Mouse (Mus musculus): Measurements from ENCODE around the gene Pgm5. TPM values are rescaled to one million over a fixed set of nuclear protein-coding genes. Genes with fewer than 3 reads are reported as not detected.

Gene Pgm5
- polyA plus RNA-seq, 1 experiment from 2014 or later, result 0.44 TPM

- Histone ChIP-seq H3K4me2 (no peak overlapping the region), H3K4me3 (no peak overlapping the region), H3K36me3 (replicated peaks) (no peaks in the 10 kb centered on the region), H3K9me3 (no peaks in the 10 kb centered on the region), H3K9ac (no peak overlapping the region), H3K27me3 (replicated peaks) (no peaks in the 10 kb centered on the region), H3K27ac (no peak overlapping the region), H3K4me1 (no peaks in the 10 kb centered on the region)
- no peak for ATAC-seq (replicated peaks)
- WGBS, result 85% methylated on average over 9 of the region's 9 CpGs
Observed at GRCm38 (mm10) chr19:24793545-24794139, 68.0 kb downstream of the Pgm5 start.

GRCm38 (mm10) chr19:24792876-24793275 lies 68.8 kb downstream of the Pgm5 start:
- no peaks in the 10 kb centered on the region for H3K36me3 ChIP-seq (replicated peaks)
- no peaks in the 10 kb centered on the region for H3K4me1 ChIP-seq
- 85% methylated on average over 5 of the region's 5 CpGs for WGBS
- no peaks in the 10 kb centered on the region for H3K9me3 ChIP-seq
- H3K4me3 ChIP-seq, result no peak overlapping the region
- no peak for ATAC-seq (replicated peaks)
- no peaks in the 10 kb centered on the region for H3K27me3 ChIP-seq (replicated peaks)
- no peak overlapping the region for H3K27ac ChIP-seq
- H3K4me2 ChIP-seq, result no peak overlapping the region
- no peak overlapping the region for H3K9ac ChIP-seq

GRCm38 (mm10) chr19:24785898-24786297 lies 75.8 kb downstream of the Pgm5 start:
- H3K9me3 ChIP-seq, result no peaks in the 10 kb centered on the region
- H3K4me3 ChIP-seq, result no peak overlapping the region
- H3K4me2 ChIP-seq, result no peak overlapping the region
- ATAC-seq (replicated peaks), result no peak
- no peaks in the 10 kb centered on the region for H3K36me3 ChIP-seq (replicated peaks)
- WGBS, result 91% methylated on average over 8 of the region's 8 CpGs
- H3K27ac ChIP-seq, result no peak overlapping the region
- no peaks in the 10 kb centered on the region for H3K27me3 ChIP-seq (replicated peaks)
- H3K4me1 ChIP-seq, result peaks cover 10% of the 10 kb centered on the region
- H3K9ac ChIP-seq, result no peak overlapping the region

DNA sequence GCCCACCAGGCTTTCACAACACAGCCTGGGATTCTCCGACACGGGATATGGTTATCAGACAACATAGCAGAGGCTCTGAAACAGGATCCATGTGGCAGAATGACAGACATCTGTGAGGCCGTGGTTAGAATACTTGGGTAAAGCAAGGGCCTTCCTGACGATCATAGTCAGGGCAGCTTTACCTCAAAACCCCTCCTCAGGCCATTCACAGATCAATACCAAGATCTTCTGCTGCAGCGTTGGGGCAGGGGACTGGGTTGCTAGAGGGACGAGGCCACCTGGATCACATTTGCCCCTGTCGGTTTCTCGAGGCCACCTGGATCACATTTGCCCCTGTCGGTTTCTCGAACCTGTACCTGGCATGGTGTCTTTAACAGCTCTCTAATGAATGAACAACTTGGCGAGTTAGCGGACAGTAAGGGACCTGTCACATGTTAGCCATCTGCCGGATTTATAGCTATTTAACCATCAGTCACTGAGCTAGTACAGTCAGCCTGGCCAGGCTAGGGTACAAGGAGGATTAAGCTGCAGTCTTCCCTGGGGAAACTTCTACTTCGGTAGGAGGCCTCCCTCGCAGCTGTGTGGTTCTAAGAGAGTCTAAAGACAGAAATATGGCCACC lies 76.5 kb downstream of the Pgm5 start:
- Histone ChIP-seq H3K4me1 (peaks cover 18% of the 10 kb centered on the region), H3K9me3 (no peaks in the 10 kb centered on the region), H3K27me3 (replicated peaks) (no peaks in the 10 kb centered on the region), H3K36me3 (replicated peaks) (no peaks in the 10 kb centered on the region), H3K27ac (no peak overlapping the region), H3K4me3 (no peak overlapping the region), H3K9ac (no peak overlapping the region), H3K4me2 (no peak overlapping the region)
- WGBS, result 72% methylated on average over 15 of the region's 15 CpGs
- ATAC-seq (replicated peaks), result no peak

- Histone ChIP-seq H3K4me1 (peaks cover 22% of the 10 kb centered on the region), H3K27me3 (replicated peaks) (no peaks in the 10 kb centered on the region), H3K27ac (no peak overlapping the region), H3K9ac (no peak overlapping the region), H3K9me3 (no peaks in the 10 kb centered on the region), H3K4me3 (no peak overlapping the region), H3K36me3 (replicated peaks) (no peaks in the 10 kb centered on the region), H3K4me2 (no peak overlapping the region)
- 57% methylated on average over 9 of the region's 9 CpGs for WGBS
- ATAC-seq (replicated peaks), result no peak
Observed at GRCm38 (mm10) chr19:24783736-24784135, 77.9 kb downstream of the Pgm5 start.

DNA sequence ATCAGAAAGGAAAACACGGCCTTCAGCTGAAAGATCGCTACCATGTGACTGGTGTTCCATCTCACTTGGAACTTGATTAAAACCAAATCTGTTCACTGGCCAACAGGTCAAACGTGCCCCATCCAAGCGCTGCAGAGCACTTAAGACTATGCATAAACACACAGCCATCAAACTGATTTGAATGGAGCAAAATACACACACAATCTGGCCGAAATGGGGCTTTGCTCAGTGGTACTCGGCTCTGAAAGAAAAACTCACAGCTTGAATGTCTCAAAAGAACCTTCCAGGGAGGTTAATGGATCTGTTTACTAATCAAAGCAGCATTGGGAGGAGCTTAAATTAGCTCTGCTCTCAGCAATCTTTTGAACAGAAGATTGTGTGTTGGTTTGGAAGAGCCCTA lies 81.7 kb downstream of the Pgm5 start:
- Histone ChIP-seq H3K9me3 (no peaks in the 10 kb centered on the region), H3K4me1 (peaks cover 22% of the 10 kb centered on the region), H3K4me2 (no peak overlapping the region), H3K36me3 (replicated peaks) (no peaks in the 10 kb centered on the region), H3K4me3 (no peak overlapping the region), H3K9ac (no peak overlapping the region), H3K27ac (no peak overlapping the region), H3K27me3 (replicated peaks) (no peaks in the 10 kb centered on the region)
- 36% methylated on average over 6 of the region's 6 CpGs for WGBS
- no peak for ATAC-seq (replicated peaks)

DNA sequence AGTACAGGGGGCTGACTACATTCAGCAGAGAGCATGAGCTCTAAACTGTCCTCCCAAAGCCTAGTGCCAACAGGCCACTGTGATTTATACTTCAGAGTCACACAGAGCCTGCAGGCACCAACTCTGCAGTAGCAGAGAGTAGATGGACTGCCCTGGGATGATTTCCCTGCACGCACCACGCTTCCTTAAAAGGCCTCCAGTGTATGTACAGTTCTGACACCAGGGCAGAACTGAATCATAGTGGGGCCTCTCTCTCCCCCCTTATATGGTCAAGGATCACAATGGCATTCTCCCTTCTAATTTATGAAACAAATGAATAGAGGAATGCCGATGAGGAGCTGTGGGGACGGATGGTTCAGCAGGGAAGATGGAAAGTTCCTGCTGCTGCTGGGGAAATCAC lies 91.3 kb downstream of the Pgm5 start:
- Histone ChIP-seq H3K36me3 (replicated peaks) (no peaks in the 10 kb centered on the region), H3K27ac (no peak overlapping the region), H3K4me1 (no peaks in the 10 kb centered on the region), H3K9me3 (no peaks in the 10 kb centered on the region), H3K4me3 (no peak overlapping the region), H3K4me2 (no peak overlapping the region), H3K27me3 (replicated peaks) (no peaks in the 10 kb centered on the region), H3K9ac (no peak overlapping the region)
- ATAC-seq (replicated peaks), result no peak
- 79% methylated on average over 4 of the region's 4 CpGs for WGBS

- H3K9ac ChIP-seq, result no peak overlapping the region
- no peaks in the 10 kb centered on the region for H3K9me3 ChIP-seq
- no peaks in the 10 kb centered on the region for H3K27me3 ChIP-seq (replicated peaks)
- no peaks in the 10 kb centered on the region for H3K36me3 ChIP-seq (replicated peaks)
- no peak overlapping the region for H3K4me2 ChIP-seq
- H3K4me1 ChIP-seq, result no peaks in the 10 kb centered on the region
- no peak overlapping the region for H3K27ac ChIP-seq
- H3K4me3 ChIP-seq, result no peak overlapping the region
- no peak for ATAC-seq (replicated peaks)
- 88% methylated on average over 6 of the region's 6 CpGs for WGBS
Observed at GRCm38 (mm10) chr19:24767401-24767800, 94.3 kb downstream of the Pgm5 start.

- H3K36me3 ChIP-seq (replicated peaks), result no peaks in the 10 kb centered on the region
- no peak overlapping the region for H3K27ac ChIP-seq
- H3K4me1 ChIP-seq, result no peaks in the 10 kb centered on the region
- H3K4me2 ChIP-seq, result no peak overlapping the region
- no peaks in the 10 kb centered on the region for H3K27me3 ChIP-seq (replicated peaks)
- 69% methylated on average over 12 of the region's 12 CpGs for WGBS
- no peak for ATAC-seq (replicated peaks)
- no peak overlapping the region for H3K9ac ChIP-seq
- H3K4me3 ChIP-seq, result no peak overlapping the region
- H3K9me3 ChIP-seq, result no peaks in the 10 kb centered on the region
Observed at GRCm38 (mm10) chr19:24762473-24763149, 99.0 kb downstream of the Pgm5 start.

DNA sequence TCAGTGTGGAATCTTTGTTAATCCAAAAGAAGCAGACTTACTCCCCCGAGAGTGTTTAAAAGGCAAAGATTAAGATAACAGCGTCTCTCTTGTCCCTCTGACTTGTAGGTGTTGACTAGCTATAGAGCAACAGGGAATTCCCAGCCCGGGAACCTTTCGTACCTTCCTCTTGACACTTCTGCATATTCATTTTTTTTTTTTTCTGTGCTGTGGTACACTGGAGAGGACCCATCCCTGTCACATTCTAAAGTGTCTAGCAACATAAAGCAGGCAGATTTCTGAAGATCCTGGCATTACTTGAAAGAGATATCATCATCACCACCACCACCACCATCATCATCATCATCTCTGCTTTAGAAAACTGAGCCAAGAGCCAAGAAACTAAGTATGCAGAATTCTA lies 105.0 kb downstream of the Pgm5 start:
- H3K9me3 ChIP-seq, result no peaks in the 10 kb centered on the region
- no peak overlapping the region for H3K4me3 ChIP-seq
- no peaks in the 10 kb centered on the region for H3K27me3 ChIP-seq (replicated peaks)
- no peaks in the 10 kb centered on the region for H3K36me3 ChIP-seq (replicated peaks)
- no peak overlapping the region for H3K9ac ChIP-seq
- no peak overlapping the region for H3K27ac ChIP-seq
- H3K4me1 ChIP-seq, result no peaks in the 10 kb centered on the region
- 64% methylated on average over 4 of the region's 4 CpGs for WGBS
- ATAC-seq (replicated peaks), result no peak
- H3K4me2 ChIP-seq, result no peak overlapping the region

DNA sequence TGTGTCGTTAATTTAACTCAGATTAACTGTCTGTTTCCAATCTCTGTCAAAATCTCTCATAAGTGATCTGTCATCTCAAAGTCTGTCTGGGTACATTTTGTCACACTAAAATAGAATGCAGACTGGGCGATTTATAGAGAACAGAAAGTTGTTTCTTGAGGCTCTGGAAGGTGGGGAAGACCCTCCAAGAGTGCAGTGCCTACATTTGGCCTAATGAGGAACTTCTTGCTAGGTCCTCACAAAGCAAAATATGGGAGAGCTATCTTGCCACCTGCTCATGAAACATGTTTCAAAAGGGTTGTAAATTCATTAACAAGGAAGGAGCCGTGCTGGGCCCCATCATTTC lies 107.2 kb downstream of the Pgm5 start:
- Histone ChIP-seq H3K9me3 (no peaks in the 10 kb centered on the region), H3K36me3 (replicated peaks) (no peaks in the 10 kb centered on the region), H3K4me2 (no peak overlapping the region), H3K27ac (no peak overlapping the region), H3K4me1 (no peaks in the 10 kb centered on the region), H3K27me3 (replicated peaks) (no peaks in the 10 kb centered on the region), H3K9ac (no peak overlapping the region), H3K4me3 (no peak overlapping the region)
- no peak for ATAC-seq (replicated peaks)
- WGBS, result 78% methylated on average over 3 of the region's 3 CpGs

- H3K36me3 ChIP-seq (replicated peaks), result no peaks in the 10 kb centered on the region
- no peak overlapping the region for H3K4me2 ChIP-seq
- WGBS, result 50% methylated on average over 14 of the region's 14 CpGs
- H3K9ac ChIP-seq, result no peak overlapping the region
- no peaks in the 10 kb centered on the region for H3K4me1 ChIP-seq
- H3K27ac ChIP-seq, result no peak overlapping the region
- no peak for ATAC-seq (replicated peaks)
- H3K27me3 ChIP-seq (replicated peaks), result no peaks in the 10 kb centered on the region
- H3K4me3 ChIP-seq, result no peak overlapping the region
- no peaks in the 10 kb centered on the region for H3K9me3 ChIP-seq
Observed at GRCm38 (mm10) chr19:24753617-24754439, 107.8 kb downstream of the Pgm5 start.
